Mouse (Mus musculus): Measurements from ENCODE around the gene Bag2.

Bag2 gene

GRCm38 (mm10) chr1:33757491-33758041 is at the start of gene Bag2:
TSS of gene Bag2 (minus strand) at chr1:33757795.
- no peak for DNase-seq (ENCODE audit: low spot score)

- no peak for DNase-seq (ENCODE audit: low spot score)
Observed at GRCm38 (mm10) chr1:33803323-33803722, 45.7 kb upstream of the Bag2 start.

DNA sequence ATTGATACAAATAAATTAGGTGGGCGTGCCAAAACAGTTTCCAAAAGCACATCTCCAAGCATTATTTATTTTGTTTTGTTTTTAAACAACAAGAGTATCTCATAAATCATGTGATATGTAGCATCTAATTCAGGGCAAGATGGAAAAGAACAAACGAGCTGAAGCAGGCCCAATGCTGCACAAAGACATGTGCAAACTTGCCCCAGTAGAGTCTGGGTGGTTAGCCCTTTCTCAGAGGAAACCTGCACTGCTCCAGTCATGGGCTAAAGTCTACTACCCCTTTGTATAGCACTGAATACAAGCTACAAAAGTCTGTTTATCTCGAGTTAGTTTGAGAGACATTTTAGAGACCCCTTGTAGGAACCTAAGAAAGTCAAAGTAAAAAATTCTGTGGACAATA is 42.0 kb upstream of the Bag2 start:
- no peak for DNase-seq (ENCODE audit: low spot score)

DNA sequence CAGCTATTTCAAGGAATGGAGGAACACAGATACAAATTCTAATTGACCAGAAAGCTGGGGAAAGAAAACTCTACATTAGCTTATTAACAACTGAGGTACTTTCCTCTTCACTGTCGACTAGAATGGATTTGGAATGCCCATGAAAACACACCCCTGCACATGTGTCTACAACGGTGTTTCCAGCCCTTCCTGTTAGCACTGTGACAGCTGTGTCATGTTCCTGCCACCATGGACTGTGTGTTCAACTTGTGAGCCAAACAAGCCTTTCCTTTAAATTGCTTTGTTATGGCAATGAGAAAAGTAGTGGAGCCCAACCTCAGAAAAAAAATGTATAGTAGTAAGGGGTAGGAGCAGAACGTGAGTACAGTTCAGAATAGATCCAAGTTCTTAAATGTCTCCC is 30.9 kb upstream of the Bag2 start:
- DNase-seq (ENCODE audit: low spot score): no peak

- DNase-seq (ENCODE audit: low spot score): no peak
Observed at GRCm38 (mm10) chr1:33788072-33788471, 30.5 kb upstream of the Bag2 start.

GRCm38 (mm10) chr1:33784561-33784960 is 27.0 kb upstream of the Bag2 start:
- no peak for DNase-seq (ENCODE audit: low spot score)

GRCm38 (mm10) chr1:33776175-33776611 is 18.6 kb upstream of the Bag2 start:
- no peak for DNase-seq (ENCODE audit: low spot score)

- DNase-seq (ENCODE audit: low spot score): no peak
Observed at GRCm38 (mm10) chr1:33772106-33772505, 14.5 kb upstream of the Bag2 start.

DNA sequence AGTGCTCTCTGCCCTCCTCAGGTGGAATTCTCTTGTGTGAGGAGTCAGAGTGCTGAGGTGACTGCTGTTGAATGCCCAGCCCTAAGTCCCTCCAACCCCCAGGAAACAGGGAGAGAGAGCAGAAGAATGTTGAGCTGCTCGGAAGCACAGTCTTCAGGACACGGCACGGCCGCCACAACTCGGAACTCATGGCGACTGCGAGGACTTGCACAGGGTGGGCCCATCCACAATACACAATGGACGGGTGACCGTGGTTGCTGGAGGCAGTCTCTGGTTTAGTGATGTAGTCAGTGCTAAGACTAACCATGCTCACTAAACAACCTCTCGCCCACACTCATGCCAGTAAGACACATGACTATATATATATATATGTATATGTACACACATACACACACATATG is 14.0 kb upstream of the Bag2 start:
- no peak for DNase-seq (ENCODE audit: low spot score)

DNA sequence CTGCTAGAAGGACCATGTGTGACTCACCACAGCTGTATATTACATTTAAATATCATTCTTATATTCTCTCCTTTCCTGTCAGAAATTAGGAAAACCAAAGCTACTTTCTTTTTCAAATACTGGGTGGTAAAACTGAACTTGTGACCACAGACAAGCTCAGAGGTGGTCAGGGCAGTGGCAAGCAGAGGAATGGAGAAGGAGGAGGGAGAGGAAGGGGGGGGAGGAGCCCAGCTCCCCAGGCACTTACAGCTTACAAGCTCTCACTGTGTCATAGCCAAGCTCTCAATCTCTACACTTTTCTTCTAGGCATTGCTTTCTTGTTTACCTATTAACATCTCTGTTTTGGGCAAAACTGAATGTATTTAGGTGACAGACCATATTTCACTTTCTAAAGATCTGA is 11.2 kb upstream of the Bag2 start:
- no peak for DNase-seq (ENCODE audit: low spot score)

DNA sequence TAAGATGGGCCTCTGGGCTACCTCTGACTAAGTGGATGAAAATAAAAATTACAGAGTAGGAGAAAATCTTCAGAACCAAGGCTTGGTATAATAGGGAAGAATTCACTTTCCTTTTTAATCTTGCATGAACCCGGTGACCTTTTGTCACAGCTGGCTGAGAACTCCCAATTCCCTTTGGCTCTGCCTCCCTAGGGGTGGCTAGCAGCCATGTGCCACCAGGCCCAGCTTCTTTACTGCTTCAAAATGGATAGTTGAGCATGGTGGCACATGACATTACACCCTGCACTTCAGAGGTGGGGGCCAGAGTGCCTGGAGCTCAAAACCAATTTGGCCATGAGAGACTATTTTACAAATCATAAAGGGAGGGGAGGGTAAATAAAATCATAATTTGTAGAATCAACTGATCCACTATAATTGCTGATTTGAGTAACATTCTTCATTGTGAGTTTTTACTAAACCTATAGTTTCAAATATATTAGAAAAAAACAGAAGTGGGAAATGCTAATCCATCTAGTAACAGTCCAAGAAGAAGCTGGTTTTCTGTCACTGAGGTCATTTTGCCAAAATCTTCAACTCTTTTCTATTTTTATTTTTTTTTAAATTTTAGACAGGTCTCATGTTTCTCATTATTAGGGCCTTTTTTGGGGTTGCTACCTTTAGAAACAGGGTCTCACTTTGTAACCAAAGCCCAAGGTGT is 10.6 kb upstream of the Bag2 start:
- DNase-seq (ENCODE audit: low spot score): no peak

GRCm38 (mm10) chr1:33766520-33767508 is 9.2 kb upstream of the Bag2 start:
- no peak for DNase-seq (ENCODE audit: low spot score)

DNA sequence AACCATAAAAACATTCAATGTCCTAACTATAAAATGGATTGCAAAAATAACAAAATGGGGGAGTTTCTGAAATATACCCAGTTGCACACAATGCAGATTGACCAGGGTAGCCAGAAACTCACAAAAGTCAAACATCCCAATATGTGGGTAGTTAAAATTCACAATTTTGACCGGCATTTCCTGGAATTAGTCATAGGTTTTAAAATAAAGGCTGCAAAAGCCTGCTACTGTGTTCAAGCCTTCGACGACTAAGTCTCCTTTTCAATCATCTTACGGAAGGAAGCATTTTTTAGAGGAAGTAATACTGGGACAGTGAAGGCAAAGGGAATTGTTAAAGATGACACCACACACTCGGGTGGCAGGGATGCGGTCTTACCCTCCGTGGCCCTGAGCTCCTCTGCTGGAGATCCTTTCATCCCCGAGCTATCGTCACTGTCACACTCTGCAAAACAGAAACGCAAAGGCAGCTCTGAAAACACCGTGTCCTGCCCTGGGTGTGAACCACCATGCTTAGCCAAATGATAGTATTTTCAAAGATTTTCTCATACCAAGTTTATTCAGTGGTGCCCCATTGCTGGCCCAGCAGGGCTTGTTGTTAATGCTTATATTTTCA is 8.0 kb upstream of the Bag2 start:
- DNase-seq (ENCODE audit: low spot score): no peak

GRCm38 (mm10) chr1:33763826-33764225 is 6.2 kb upstream of the Bag2 start:
- no peak for DNase-seq (ENCODE audit: low spot score)

GRCm38 (mm10) chr1:33758488-33758887 is 893 bp upstream of the Bag2 start:
- no peak for DNase-seq (ENCODE audit: low spot score)

- DNase-seq (ENCODE audit: low spot score): no peak
Observed at GRCm38 (mm10) chr1:33757033-33757413, 572 bp downstream of the Bag2 start.

GRCm38 (mm10) chr1:33756258-33757032 is 1.1 kb downstream of the Bag2 start:
- no peak for DNase-seq (ENCODE audit: low spot score)

DNA sequence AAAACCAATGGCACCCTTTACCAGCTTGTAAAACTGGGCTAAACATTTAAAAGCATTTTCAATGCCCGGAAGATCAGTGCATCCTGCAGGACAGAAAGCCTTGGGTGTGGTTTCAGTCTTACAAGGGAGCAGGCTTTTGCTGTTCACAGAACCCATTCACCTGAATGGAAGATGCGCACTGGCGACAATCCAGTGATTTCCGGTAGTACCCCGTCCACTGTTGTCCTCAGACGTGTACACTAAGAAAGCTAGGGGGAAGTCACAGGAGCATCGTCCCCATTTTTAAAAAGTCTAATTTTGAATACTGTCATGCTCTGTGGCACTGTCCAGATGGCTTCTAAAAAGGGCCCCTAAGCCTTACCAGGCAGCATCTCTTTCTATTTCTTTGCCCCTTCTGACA is 1.8 kb downstream of the Bag2 start:
- no peak for DNase-seq (ENCODE audit: low spot score)

GRCm38 (mm10) chr1:33754965-33755735 is 2.4 kb downstream of the Bag2 start:
- no peak for DNase-seq (ENCODE audit: low spot score)

DNA sequence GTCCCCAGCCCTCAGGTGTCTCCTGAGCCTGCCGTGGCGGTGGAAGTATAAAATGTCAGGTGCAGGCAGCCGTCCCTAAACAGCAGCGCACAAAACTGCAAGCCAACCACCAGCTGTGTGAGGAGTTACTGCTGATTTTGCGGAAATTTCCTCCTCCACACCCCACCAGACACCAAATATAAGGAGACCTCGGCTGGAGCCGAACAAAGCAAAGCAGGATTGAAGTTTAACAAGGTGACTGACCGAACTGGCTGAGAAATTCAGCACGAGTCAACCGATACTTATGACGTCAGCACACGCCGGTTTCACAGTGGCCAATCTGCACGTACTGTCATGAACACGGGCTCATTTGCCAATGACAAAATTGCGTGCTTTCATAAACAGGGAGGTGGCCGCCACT is 3.5 kb downstream of the Bag2 start:
- no peak for DNase-seq (ENCODE audit: low spot score)

DNA sequence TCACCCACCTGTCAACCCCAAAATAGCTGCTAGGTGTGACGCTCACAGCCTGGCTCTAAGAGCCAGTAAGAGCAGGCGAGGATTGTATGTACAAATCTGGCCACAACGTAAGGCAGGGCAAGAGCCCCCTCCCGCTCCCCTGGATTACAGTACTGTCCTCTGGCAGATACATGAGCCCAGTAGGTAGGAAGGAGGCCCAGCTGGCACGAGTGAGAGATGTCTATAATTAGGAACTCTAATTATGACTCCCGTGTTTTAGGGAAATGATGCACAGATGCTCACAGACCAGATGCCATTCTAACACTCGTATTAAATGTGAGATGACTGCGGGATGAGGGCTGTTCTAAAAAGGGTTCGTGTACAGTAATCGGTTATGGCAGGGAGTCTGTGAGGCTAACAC is 6.3 kb downstream of the Bag2 start:
- DNase-seq (ENCODE audit: low spot score): peak; percentile 51
